Mouse (Mus musculus) bone marrow, adult 2 months (tissue): ENCODE data around the gene Zfp740. TPM values are rescaled to one million over a fixed set of nuclear protein-coding genes. Genes with fewer than 3 reads are reported as not detected.
A peak's percentile ranks its signal among the peaks of the same experiment; 100 is the strongest.

Experiments
- H3K27ac ChIP-seq: fragments of 200-500 bp; 2 replicates; pipeline ENCODE4 v1.5.1; 2012; ENCODE audit warnings: low read depth, mild to moderate bottlenecking, control low read depth, inconsistent platforms, low read length; ENCODE audit not compliant: control insufficient read depth, poor library complexity, insufficient read depth
- H3K4me1 ChIP-seq: fragments of 200-500 bp; 2 replicates; pipeline ENCODE4 v1.6.1; 2011; ENCODE audit warnings: low read length; ENCODE audit not compliant: control insufficient read depth, insufficient read depth
- H3K4me3 ChIP-seq: fragments of 200-500 bp; replicated peaks from 2 replicates; pipeline ENCODE3; 2011; ENCODE audit warnings: mild to moderate bottlenecking, low read depth, low read length, control low read depth; ENCODE audit not compliant: control insufficient read depth
- CTCF ChIP-seq: fragments of 200-500 bp; IDR thresholded peaks from 2 replicates; pipeline ENCODE4 v1.5.1; 2011; ENCODE audit warnings: low read length, control low read depth; ENCODE audit not compliant: control insufficient read depth, insufficient read depth
- POLR2A ChIP-seq: fragments of 200-500 bp; IDR thresholded peaks from 2 replicates; pipeline ENCODE4 v1.6.1; 2011; ENCODE audit warnings: low read depth, mild to moderate bottlenecking, control low read depth, low read length, borderline replicate concordance; ENCODE audit not compliant: control insufficient read depth
- WGBS: fragments of 180-500 bp; shearing (Covaris S2); methylation state at CpG from one replicate; pipeline ENCODE4 v1.1.7; 2018; 5-methylcytosine and 5-hydroxymethylcytosine counted together
- polyA plus RNA-seq: library from polyadenylated mRNA; stranded (reverse); fragments of >200 nt; gene quantifications from 2 replicates; pipeline ENCODE4 v1.2.4, GENCODE M21; 2011; ENCODE audit warnings: low replicate concordance; ENCODE audit not compliant: missing spikeins, insufficient read depth, insufficient read length

The Zfp740 gene
- polyA plus RNA-seq, 1 experiment = 34.5 TPM

GRCm38 (mm10) chr15:102230408-102231321 lies 27.6 kb downstream of the Zfp740 start:
- TF ChIP-seq CTCF (no peak), POLR2A (no peak)
- peak overlapping the region; percentile 44 for H3K27ac ChIP-seq
- peaks cover 7% of the 10 kb centered on the region for H3K4me1 ChIP-seq
- 56% methylated on average over 17 of the region's 17 CpGs for WGBS
- peak overlapping the region; percentile 71 for H3K4me3 ChIP-seq

- Histone ChIP-seq H3K4me3 (peak within 1 kb of the TSS; percentile 71), H3K4me1 (peaks cover 7% of the 10 kb centered on the region), H3K27ac (peak within 1 kb of the TSS; percentile 44)
- TF ChIP-seq CTCF (no peak), POLR2A (peak; percentile 74; the same call in 1 of the 2 replicates)
- under 1% methylated on average over 6 of the region's 6 CpGs for WGBS
Observed at GRCm38 (mm10) chr15:102231748-102232147, 28.7 kb downstream of the Zfp740 start, which contains the start of gene Itgb7. Gene Itgb7, minus strand, starts transcription at chr15:102231944.

- Histone ChIP-seq H3K27ac (no peak overlapping the region), H3K4me1 (peaks cover 7% of the 10 kb centered on the region), H3K4me3 (no peak overlapping the region)
- no peak for TF ChIP-seq CTCF
- TF ChIP-seq POLR2A = no peak
- WGBS = 60% methylated on average over 7 of the region's 7 CpGs
Observed at GRCm38 (mm10) chr15:102232764-102233163, 29.7 kb downstream of the Zfp740 start.

GRCm38 (mm10) chr15:102233896-102234295 lies 30.8 kb downstream of the Zfp740 start:
- Histone ChIP-seq H3K4me3 (no peak overlapping the region), H3K27ac (no peak overlapping the region), H3K4me1 (peaks cover 7% of the 10 kb centered on the region)
- 0% methylated on average over 2 of the region's 2 CpGs for WGBS
- TF ChIP-seq POLR2A (no peak), CTCF (no peak)

DNA sequence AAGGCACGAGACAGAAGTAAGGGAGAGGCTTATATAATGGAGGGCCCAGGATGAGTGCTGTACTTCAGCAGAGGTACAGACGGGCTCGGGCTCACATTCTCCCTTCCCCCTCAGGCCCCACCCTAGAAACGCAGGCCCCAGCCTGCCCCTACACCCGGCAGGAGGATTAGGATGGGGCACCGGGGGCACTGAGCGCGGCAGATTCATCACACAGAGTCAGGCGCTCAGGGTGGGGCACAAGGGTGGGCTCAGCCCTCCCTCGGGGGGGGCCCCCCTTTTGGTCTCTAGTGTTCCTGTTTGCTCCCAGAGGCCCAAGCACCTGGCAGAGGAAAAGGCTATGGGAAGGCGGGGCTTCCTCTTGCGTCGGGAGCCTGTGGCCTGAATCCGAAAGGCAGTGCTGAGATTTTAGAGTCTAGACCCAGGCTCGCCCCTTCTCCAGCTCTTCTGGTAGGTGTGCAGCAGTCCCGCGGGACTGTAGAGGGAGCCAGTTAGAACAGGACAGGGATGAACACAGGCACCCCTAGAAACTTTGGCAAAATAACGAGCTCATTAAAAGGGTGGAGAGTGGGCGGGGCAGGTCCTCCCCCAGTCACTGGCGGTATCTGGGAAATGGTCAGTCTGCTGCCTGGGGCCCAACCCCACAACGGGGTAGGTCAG lies 32.5 kb downstream of the Zfp740 start:
- no peak overlapping the region for H3K4me3 ChIP-seq
- no peak for TF ChIP-seq CTCF
- H3K4me1 ChIP-seq = peaks cover 7% of the 10 kb centered on the region
- WGBS = 14% methylated on average over 21 of the region's 21 CpGs
- H3K27ac ChIP-seq = peak overlapping the region; percentile 35; the same call in 1 of the 2 replicates

DNA sequence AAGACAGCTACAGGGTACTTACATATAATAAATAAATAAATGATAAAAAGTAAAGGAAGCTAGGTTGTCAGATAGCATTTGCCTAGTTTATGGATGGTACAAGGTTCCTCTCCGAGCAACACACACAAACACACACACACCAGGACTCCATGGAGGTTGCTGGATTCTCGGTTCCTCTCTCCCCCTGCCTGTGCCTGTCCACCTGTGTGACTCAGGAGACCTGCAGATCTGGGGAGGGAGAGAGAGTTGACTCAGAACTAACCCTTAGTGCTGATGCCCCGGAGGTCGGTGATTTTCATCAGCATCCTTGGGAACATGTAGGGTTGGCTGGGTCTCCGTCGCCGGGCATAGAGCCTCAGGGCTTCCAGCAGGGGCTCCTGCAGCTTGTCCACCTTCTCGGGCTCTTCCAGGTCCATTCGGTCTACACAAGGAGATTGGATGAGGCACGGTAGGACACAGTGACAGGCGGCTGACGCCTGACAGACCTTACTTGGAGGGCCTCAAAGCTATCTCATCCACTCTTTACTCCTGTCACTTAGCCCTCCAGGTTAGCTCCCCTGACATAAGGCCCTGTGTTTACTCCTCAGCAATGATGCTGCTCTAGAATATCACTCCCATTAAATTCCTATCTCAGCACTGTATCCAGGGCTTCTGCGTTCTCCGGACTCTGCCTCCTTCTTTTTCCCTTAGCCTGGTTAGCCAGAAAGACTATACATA lies 35.7 kb downstream of the Zfp740 start:
- Histone ChIP-seq H3K4me3 (no peak overlapping the region), H3K4me1 (peaks cover 4% of the 10 kb centered on the region), H3K27ac (no peak overlapping the region)
- TF ChIP-seq POLR2A (no peak), CTCF (no peak)
- WGBS = 81% methylated on average over 14 of the region's 14 CpGs

- Histone ChIP-seq H3K4me1 (peaks cover 5% of the 10 kb centered on the region), H3K4me3 (no peak overlapping the region), H3K27ac (no peak overlapping the region)
- 21% methylated on average over 9 of the region's 9 CpGs for WGBS
- TF ChIP-seq CTCF (peak; percentile 85), POLR2A (no peak)
Observed at GRCm38 (mm10) chr15:102239260-102239590, 36.2 kb downstream of the Zfp740 start.

DNA sequence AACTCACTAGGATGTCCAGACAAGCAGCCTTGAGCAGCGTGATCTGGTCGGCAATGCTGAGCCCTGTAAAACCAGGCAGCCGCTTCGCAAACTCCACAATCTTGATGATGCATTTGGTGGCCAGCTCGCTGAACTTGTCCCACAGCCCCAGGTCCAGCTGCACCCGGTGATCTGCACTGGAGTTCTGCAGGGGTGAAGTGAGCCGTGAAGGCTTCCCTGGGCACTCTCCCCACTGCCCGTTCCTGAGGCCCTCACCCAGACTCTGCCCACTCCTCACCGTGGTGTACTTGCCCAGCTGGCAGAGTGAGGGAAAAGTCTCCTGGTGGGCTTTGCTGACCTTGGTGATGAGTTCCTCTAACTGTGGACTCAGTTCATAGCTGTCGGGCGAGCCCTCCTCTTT lies 36.8 kb downstream of the Zfp740 start:
- WGBS = 82% methylated on average over 11 of the region's 11 CpGs
- TF ChIP-seq POLR2A = no peak
- Histone ChIP-seq H3K27ac (no peak overlapping the region), H3K4me1 (peaks cover 1% of the 10 kb centered on the region; the same call in 1 of the 2 replicates), H3K4me3 (no peak overlapping the region)
